Mouse (Mus musculus): ENCODE results near the gene Ak9.

DNA sequence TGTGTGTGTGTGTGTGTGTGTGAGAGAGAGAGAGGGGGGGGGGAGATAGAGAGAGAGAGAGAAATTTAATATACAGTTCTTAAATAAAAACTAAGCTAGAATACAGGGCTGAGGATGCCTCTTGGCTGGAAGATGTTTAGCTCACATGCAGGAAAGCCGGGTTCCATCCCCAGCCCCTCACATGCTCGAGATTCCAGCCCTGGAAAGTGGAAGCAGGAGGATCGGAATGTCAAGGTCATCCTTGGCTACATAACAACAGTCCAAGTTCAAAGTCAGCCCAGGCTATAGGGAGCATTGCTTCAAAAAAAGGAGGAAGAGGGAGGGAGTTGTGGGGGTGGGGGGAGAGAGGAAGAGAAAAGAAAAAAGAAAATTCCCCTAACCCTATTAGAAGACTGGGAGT is 131.4 kb downstream of the Ak9 start:
- no peak for TF ChIP-seq CTCF (IDR thresholded peaks at IDR 0.05; ENCODE audit: low read depth)
- TF ChIP-seq EP300 (IDR thresholded peaks at IDR 0.05; ENCODE audit: low read depth) = no peak
